Mouse (Mus musculus): ENCODE data around the gene A630095N17Rik.

DNA sequence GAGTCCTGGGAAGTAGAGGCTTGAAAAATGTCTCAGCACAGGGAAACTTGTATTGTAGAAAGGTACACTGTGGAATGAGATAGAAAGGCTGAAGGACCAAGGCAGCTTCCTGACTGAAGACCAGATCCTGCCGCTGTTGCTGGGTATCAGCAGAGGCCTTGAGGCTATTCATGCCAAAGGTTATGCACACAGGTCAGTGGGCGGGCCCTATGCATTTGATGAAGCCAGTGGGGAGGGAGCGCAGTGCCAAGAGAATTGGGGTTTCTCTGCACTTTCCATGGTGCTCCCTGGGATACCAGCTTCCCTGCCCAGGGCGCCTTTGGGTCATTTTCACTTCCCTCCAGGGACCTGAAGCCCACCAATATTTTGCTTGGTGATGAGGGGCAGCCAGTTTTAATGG is 19.4 kb downstream of the A630095N17Rik start:
- no peak for TF ChIP-seq CTCF (IDR thresholded peaks at IDR 0.05; ENCODE audit: insufficient read depth, low read depth, low read length)
- TF ChIP-seq POLR2A (IDR thresholded peaks at IDR 0.05; ENCODE audit: insufficient read depth, low read depth, low read length), result no peak
